Mouse (Mus musculus): ENCODE data around the gene Basp1.

Basp1 gene

GRCm38 (mm10) chr15:25364819-25365463 lies 48.6 kb downstream of the Basp1 start:
- no peak for DNase-seq (ENCODE audit: extremely low spot score, low read depth, low spot score)

GRCm38 (mm10) chr15:25364160-25364818 lies 49.3 kb downstream of the Basp1 start:
- DNase-seq (ENCODE audit: extremely low spot score, low read depth, low spot score): no peak

GRCm38 (mm10) chr15:25363636-25364035 lies 49.9 kb downstream of the Basp1 start:
- no peak for DNase-seq (ENCODE audit: extremely low spot score, low read depth, low spot score)

GRCm38 (mm10) chr15:25360825-25361224 lies 52.7 kb downstream of the Basp1 start:
- DNase-seq (ENCODE audit: extremely low spot score, low read depth, low spot score): no peak

- no peak for DNase-seq (ENCODE audit: extremely low spot score, low read depth, low spot score)
Observed at GRCm38 (mm10) chr15:25358680-25359097, 54.9 kb downstream of the Basp1 start.

- no peak for DNase-seq (ENCODE audit: extremely low spot score, low read depth, low spot score)
Observed at GRCm38 (mm10) chr15:25355339-25355738, 58.2 kb downstream of the Basp1 start.

- DNase-seq (ENCODE audit: extremely low spot score, low read depth, low spot score): no peak
Observed at GRCm38 (mm10) chr15:25354738-25355137, 58.8 kb downstream of the Basp1 start.

- no peak for DNase-seq (ENCODE audit: extremely low spot score, low read depth, low spot score)
Observed at GRCm38 (mm10) chr15:25353498-25353897, 60.1 kb downstream of the Basp1 start.

- DNase-seq (ENCODE audit: extremely low spot score, low read depth, low spot score): no peak
Observed at GRCm38 (mm10) chr15:25343263-25343662, 70.3 kb downstream of the Basp1 start.

- DNase-seq (ENCODE audit: extremely low spot score, low read depth, low spot score): no peak
Observed at GRCm38 (mm10) chr15:25335277-25335676, 78.3 kb downstream of the Basp1 start.

GRCm38 (mm10) chr15:25331877-25332445 lies 81.6 kb downstream of the Basp1 start:
- DNase-seq (ENCODE audit: extremely low spot score, low read depth, low spot score): no peak

GRCm38 (mm10) chr15:25330946-25331345 lies 82.6 kb downstream of the Basp1 start:
- DNase-seq (ENCODE audit: extremely low spot score, low read depth, low spot score): no peak

GRCm38 (mm10) chr15:25322601-25323000 lies 91.0 kb downstream of the Basp1 start:
- DNase-seq (ENCODE audit: extremely low spot score, low read depth, low spot score): no peak

- no peak for DNase-seq (ENCODE audit: extremely low spot score, low read depth, low spot score)
Observed at GRCm38 (mm10) chr15:25322111-25322510, 91.5 kb downstream of the Basp1 start.

- no peak for DNase-seq (ENCODE audit: extremely low spot score, low read depth, low spot score)
Observed at GRCm38 (mm10) chr15:25321636-25322035, 91.9 kb downstream of the Basp1 start.

- DNase-seq (ENCODE audit: extremely low spot score, low read depth, low spot score): no peak
Observed at GRCm38 (mm10) chr15:25314471-25314870, 99.1 kb downstream of the Basp1 start.

Data from hindlimb bud, embryonic 11.5 days (tissue).